Comparison of ENCODE assay signal across 8 mouse cellular contexts in the genomic region with DNA sequence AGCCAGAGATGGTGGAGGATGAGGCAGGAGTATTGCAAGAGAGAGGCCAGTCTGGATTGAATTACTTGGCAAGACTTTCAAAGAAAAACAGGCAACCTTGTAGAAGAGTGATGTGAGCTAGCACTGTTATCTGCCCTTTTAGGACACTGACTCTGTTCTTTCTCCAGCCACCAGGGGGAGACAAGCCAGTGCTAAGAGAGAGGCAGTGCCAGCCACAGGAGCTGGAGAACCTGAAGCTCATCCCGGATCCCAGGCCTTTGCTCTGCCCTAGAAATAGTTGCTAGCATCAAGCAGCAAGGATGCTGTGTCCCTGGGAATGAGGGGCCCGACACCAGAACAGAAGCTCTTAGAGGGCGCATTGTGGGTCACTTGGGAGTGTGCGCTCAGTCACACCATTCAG. TPM values are rescaled to one million over a fixed set of nuclear protein-coding genes. Genes with fewer than 3 reads are reported as not detected.
DNase-seq lines count a peak whose midpoint lies in the region; ATAC-seq and TF ChIP-seq lines count a peak whose summit lies in the region.

No protein-coding gene starts in this region.

- no peaks in the 10 kb centered on the region for H3K9me3 ChIP-seq in G1E (replicated peaks)
- H3K9me3 ChIP-seq in hindbrain, embryonic 11.5 days (ENCODE audit: control insufficient read depth, low read length), result no peaks in the 10 kb centered on the region

- H3K27ac ChIP-seq in hindbrain, embryonic 11.5 days (ENCODE audit: low read depth, low read length), result no peak overlapping the region

- no peaks in the 10 kb centered on the region for H3K4me1 ChIP-seq in G1E (ENCODE audit: insufficient read depth, low read depth, low read length)
- H3K4me1 ChIP-seq in hindbrain, embryonic 11.5 days (replicated peaks; ENCODE audit: control insufficient read depth, insufficient read depth, low read length), result no peaks in the 10 kb centered on the region

- H3K27me3 ChIP-seq in G1E (ENCODE audit: insufficient read depth, low read length), result no peaks in the 10 kb centered on the region
- H3K27me3 ChIP-seq in hindbrain, embryonic 11.5 days (ENCODE audit: control insufficient read depth, insufficient read depth, low read length), result no peaks in the 10 kb centered on the region

- peak; percentile 19 for DNase-seq in G1E (ENCODE audit: low spot score)
- peak; percentile 85 for DNase-seq in brain, embryonic 14.5 days (ENCODE audit: low read depth)
- peak; percentile 21 for DNase-seq in fibroblast of lung, adult 2 months (ENCODE audit: low read depth)
- peak; percentile 84 for DNase-seq in hindbrain, embryonic 11.5 days (ENCODE audit: low spot score)
- DNase-seq in layer of hippocampus, adult 8-10 months (ENCODE audit: low spot score in 2 of 2), result peak; percentile 51 to 77
- peak; percentile 51 to 80 for DNase-seq in lung, postnatal 4 days
- peak; percentile 77 to 83 for DNase-seq in right cerebral cortex, adult 2 months (ENCODE audit: low spot score in 2 of 2)
- DNase-seq in urinary bladder, postnatal 25 days (ENCODE audit: low spot score), result peak; percentile 76

- peak; percentile 28 for ATAC-seq in G1E (ENCODE audit: extremely low read depth, insufficient number of reproducible peaks, low FRiP score, poor library complexity, severe bottlenecking)
- peak; percentile 38; the same call in 1 of the 2 replicates for ATAC-seq in hindbrain, embryonic 11.5 days (ENCODE audit: low FRiP score)

- 74% methylated on average over 4 of the region's 4 CpGs for WGBS in hindbrain, embryonic 11.5 days

- H3K4me2 ChIP-seq in hindbrain, embryonic 11.5 days (replicated peaks; ENCODE audit: low read depth, low read length), result no peak overlapping the region

- TF ChIP-seq POLR2A in brain, embryonic 14.5 days (IDR thresholded peaks at IDR 0.05; ENCODE audit: borderline replicate concordance, extremely low read depth, insufficient read depth, insufficient read length, poor library complexity, severe bottlenecking), result no peak

- no peak overlapping the region for H3K4me3 ChIP-seq in G1E (ENCODE audit: low read depth, low read length)
- no peak overlapping the region for H3K4me3 ChIP-seq in hindbrain, embryonic 11.5 days (ENCODE audit: low read depth, low read length)

- no peak overlapping the region for H3K9ac ChIP-seq in hindbrain, embryonic 11.5 days (ENCODE audit: low read depth, low read length)

- peak; percentile 54 for TF ChIP-seq CTCF in G1E (IDR thresholded peaks at IDR 0.05; ENCODE audit: low read depth, low read length)
- TF ChIP-seq CTCF in brain, embryonic 14.5 days (IDR thresholded peaks at IDR 0.05; ENCODE audit: borderline replicate concordance, extremely low read depth, insufficient read depth, insufficient read length), result peak; percentile 90

- peaks cover 76% of the 10 kb centered on the region for H3K36me3 ChIP-seq in G1E (replicated peaks)
- 0 out of 2 replicates have a peak, but pooled peaks cover 2% of the 10 kb centered on the region for H3K36me3 ChIP-seq in hindbrain, embryonic 11.5 days (ENCODE audit: control insufficient read depth, insufficient read depth, low read length)

RNA-seq across cellular contexts. Expression of a gene that starts 25.0 kb away (rescaled TPM):
- total RNA-seq in G1E (2014; fragmentation: Nextera tagmentation), result 8.7 and 11.0 TPM in 2 replicates
- 5.3 and 6.6 TPM in 2 replicates for total RNA-seq in G1E (2017)
- polyA plus RNA-seq in G1E (2012), result 6.0 and 6.3 TPM in 2 replicates
- 19.6 and 21.1 TPM in 2 replicates for polyA plus RNA-seq in brain, embryonic 14.5 days (2012; rRNA removed)
- polyA plus RNA-seq in hindbrain, embryonic 11.5 days (2014; fragmentation: Nextera tagmentation; extraction: Ambion mirVana), result 8.6 and 9.8 TPM in 2 replicates
- 10 to 100 TPM; 77.2 to 91.1 (median 82.4) TPM for total RNA-seq in layer of hippocampus, adult 8-10 months (2022)

RNA-seq across cellular contexts. Expression of a gene that starts 25.5 kb away (rescaled TPM):
- not detected in 2 replicates for total RNA-seq in G1E (2014; fragmentation: Nextera tagmentation)
- under 0.01 and 0.05 TPM in 2 replicates for total RNA-seq in G1E (2017)
- not detected in 2 replicates for polyA plus RNA-seq in G1E (2012)
- polyA plus RNA-seq in brain, embryonic 14.5 days (2012; rRNA removed), result 8.4 and 13.1 TPM in 2 replicates
- polyA plus RNA-seq in hindbrain, embryonic 11.5 days (2014; fragmentation: Nextera tagmentation; extraction: Ambion mirVana), result 2.9 and 3.0 TPM in 2 replicates
- total RNA-seq in layer of hippocampus, adult 8-10 months (2022), result 10 to 100 TPM; 45.8 to 57.2 (median 51.6) TPM

Comparison
In these comparisons a context has a peak if more than half of its experiments do, and no peak if none do; other contexts are left out.
1. DNase-seq: peak in every context shown above with its lines; median percentile 85 in brain, embryonic 14.5 days; 84 in hindbrain, embryonic 11.5 days; 80 in right cerebral cortex, adult 2 months; 76 in urinary bladder, postnatal 25 days; 66 in lung, postnatal 4 days; 64 in layer of hippocampus, adult 8-10 months; 21 in fibroblast of lung, adult 2 months; 19 in G1E.